In the genomic region with DNA sequence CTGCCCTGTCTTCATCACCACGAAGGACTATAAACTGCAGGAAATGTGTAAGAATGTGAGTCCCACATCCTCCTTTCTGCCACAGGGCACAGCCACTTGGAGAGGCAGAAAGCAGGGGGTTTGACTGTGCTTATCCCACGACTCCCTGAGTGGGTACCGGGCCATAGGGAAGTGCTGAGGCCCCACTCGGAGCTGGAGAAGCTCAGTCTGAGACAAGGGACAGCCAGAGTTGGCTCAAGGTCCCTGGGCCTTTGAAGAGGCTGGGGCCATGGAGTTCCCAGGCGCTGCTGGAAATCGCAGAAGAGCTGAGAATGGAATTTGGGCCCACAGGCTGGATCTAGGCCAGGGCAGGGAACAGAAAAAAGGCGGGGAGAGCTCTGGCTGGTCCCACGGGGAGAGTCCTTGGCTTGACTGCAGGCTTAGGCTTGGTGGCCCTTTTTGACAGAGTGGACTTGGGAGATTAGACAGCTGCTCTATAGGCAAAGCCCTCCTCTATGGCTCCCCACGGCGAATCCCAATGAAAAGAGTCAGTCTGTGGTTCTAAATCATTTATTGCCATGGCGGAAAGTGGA, we compare ENCODE assay signal across 16 mouse cellular contexts. TPM values are rescaled to one million over a fixed set of nuclear protein-coding genes. Genes with fewer than 3 reads are reported as not detected.
DNase-seq lines count a peak whose midpoint lies in the region; ATAC-seq and TF ChIP-seq lines count a peak whose summit lies in the region.
"Had no signal": no experiment of that assay in that cellular context is flagged by ENCODE, and none has a peak within 500 bp of the region (broad histone marks: within the 10 kb centered on the region; RNA-seq: fewer than 3 reads in every experiment).

No protein-coding gene starts in this region.

- intact Hi-C loops in gastrocnemius, postnatal 14 days (cut with DNase I; ENCODE audit: low total_unique reads) = no loop called here
- intact Hi-C loops in left cerebral cortex, adult 2 months (cut with DNase I) = no loop called here

- H3K27ac ChIP-seq in kidney, embryonic 14.5 days (ENCODE audit: low read depth, low read length) = no peak overlapping the region
- H3K27ac ChIP-seq in kidney, embryonic 15.5 days = no peak overlapping the region
- no peak overlapping the region for H3K27ac ChIP-seq in left cerebral cortex, adult 2 months
- H3K27ac ChIP-seq: hindbrain, embryonic 15.5 days; liver, embryonic 15.5 days; midbrain, embryonic 13.5 days; neural tube, embryonic 12.5 days had no signal

- no peaks in the 10 kb centered on the region for H3K4me1 ChIP-seq in kidney, embryonic 14.5 days (ENCODE audit: control insufficient read depth, insufficient read depth, low read length)
- H3K4me1 ChIP-seq in kidney, embryonic 15.5 days = no peaks in the 10 kb centered on the region
- H3K4me1 ChIP-seq: hindbrain, embryonic 15.5 days; liver, embryonic 15.5 days; midbrain, embryonic 13.5 days; neural tube, embryonic 12.5 days had no signal

- ATAC-seq in kidney, embryonic 14.5 days (ENCODE audit: low FRiP score, low TSS enrichment) = 0 out of 2 replicates have a peak, but pooled peaks have one; percentile 49
- no peak for ATAC-seq in kidney, embryonic 15.5 days (replicated peaks; ENCODE audit: low FRiP score)
- ATAC-seq: midbrain, embryonic 13.5 days had no signal

- H3K36me3 ChIP-seq in kidney, embryonic 14.5 days (ENCODE audit: control insufficient read depth, insufficient read depth, low read length) = no peaks in the 10 kb centered on the region
- no peaks in the 10 kb centered on the region for H3K36me3 ChIP-seq in kidney, embryonic 15.5 days
- H3K36me3 ChIP-seq: hindbrain, embryonic 15.5 days; liver, embryonic 15.5 days; midbrain, embryonic 13.5 days; neural tube, embryonic 12.5 days had no signal

- no peak overlapping the region for H3K4me3 ChIP-seq in kidney, embryonic 14.5 days (ENCODE audit: low read length)
- no peak overlapping the region for H3K4me3 ChIP-seq in kidney, embryonic 15.5 days (replicated peaks)
- H3K4me3 ChIP-seq in left cerebral cortex, adult 2 months = no peak overlapping the region
- H3K4me3 ChIP-seq: hindbrain, embryonic 15.5 days; liver, embryonic 15.5 days; midbrain, embryonic 13.5 days; neural tube, embryonic 12.5 days had no signal

- H3K9me3 ChIP-seq in kidney, embryonic 14.5 days (ENCODE audit: control insufficient read depth, low read length) = no peaks in the 10 kb centered on the region
- H3K9me3 ChIP-seq in kidney, embryonic 15.5 days (replicated peaks) = no peaks in the 10 kb centered on the region
- H3K9me3 ChIP-seq: hindbrain, embryonic 15.5 days; liver, embryonic 15.5 days; midbrain, embryonic 13.5 days; neural tube, embryonic 12.5 days had no signal

- DNase-seq in ovary, adult 18-20 months (ENCODE audit: low spot score) = peak; percentile 6
- DNase-seq in ovary, postnatal 10 days (ENCODE audit: low spot score) = no peak
- DNase-seq in gastrocnemius, postnatal 14 days = peak; percentile 9
- peak; percentile 20 to 59 for DNase-seq in lung, postnatal 4 days
- DNase-seq in spleen, adult 18-20 months = no peak
- no peak for DNase-seq in left cerebral cortex, adult 2 months (ENCODE audit: extremely low spot score in 1 of 2, low spot score in 2 of 2)
- DNase-seq: cerebellum, adult 11-12 months; right cerebral cortex, postnatal 14 days; thymus, postnatal 4 days had no signal

- no peak overlapping the region for H3K4me2 ChIP-seq in kidney, embryonic 14.5 days (replicated peaks; ENCODE audit: low read depth, low read length)
- H3K4me2 ChIP-seq in kidney, embryonic 15.5 days = no peak overlapping the region
- H3K4me2 ChIP-seq: hindbrain, embryonic 15.5 days; liver, embryonic 15.5 days; midbrain, embryonic 13.5 days; neural tube, embryonic 12.5 days had no signal

- no peaks in the 10 kb centered on the region for H3K27me3 ChIP-seq in kidney, embryonic 14.5 days (ENCODE audit: control insufficient read depth, insufficient read depth, low read length)
- H3K27me3 ChIP-seq in kidney, embryonic 15.5 days = no peaks in the 10 kb centered on the region
- H3K27me3 ChIP-seq: hindbrain, embryonic 15.5 days; liver, embryonic 15.5 days; midbrain, embryonic 13.5 days; neural tube, embryonic 12.5 days had no signal

- WGBS in kidney, embryonic 14.5 days = 85% methylated on average over 11 of the region's 11 CpGs
- WGBS in kidney, embryonic 15.5 days = 77% methylated on average over 11 of the region's 11 CpGs

- H3K9ac ChIP-seq in kidney, embryonic 14.5 days (ENCODE audit: low read depth, low read length) = no peak overlapping the region
- H3K9ac ChIP-seq in kidney, embryonic 15.5 days = no peak overlapping the region
- H3K9ac ChIP-seq: hindbrain, embryonic 15.5 days; liver, embryonic 15.5 days; midbrain, embryonic 13.5 days; neural tube, embryonic 12.5 days had no signal

- no peak for TF ChIP-seq CTCF in left cerebral cortex, adult 2 months (IDR thresholded peaks at IDR 0.05)

RNA-seq across cellular contexts. Expression of a gene that starts 14.0 kb away (rescaled TPM):
- polyA plus RNA-seq in kidney, embryonic 14.5 days (2014; fragmentation: Nextera tagmentation; extraction: Ambion mirVana) = not detected in 2 replicates
- 0.08 and 0.10 TPM in 2 replicates for polyA plus RNA-seq in kidney, embryonic 15.5 days (2015; fragmentation: Nextera tagmentation; extraction: Ambion mirVana)
- not detected for total RNA-seq in gastrocnemius, postnatal 14 days (2021)
- total RNA-seq in left cerebral cortex, adult 2 months (2021) = not detected
- polyA plus RNA-seq: hindbrain, embryonic 15.5 days; large intestine, adult 2 months; liver, embryonic 15.5 days; midbrain, embryonic 13.5 days; neural tube, embryonic 12.5 days had no signal

RNA-seq across cellular contexts. Expression of a gene that starts 19.7 kb away (rescaled TPM):
- polyA plus RNA-seq in kidney, embryonic 14.5 days (2014; fragmentation: Nextera tagmentation; extraction: Ambion mirVana) = 3.4 and 5.7 TPM in 2 replicates
- 3.0 and 3.4 TPM in 2 replicates for polyA plus RNA-seq in kidney, embryonic 15.5 days (2015; fragmentation: Nextera tagmentation; extraction: Ambion mirVana)
- 1 to 10 TPM; 3.0 to 4.5 TPM for total RNA-seq in gastrocnemius, postnatal 14 days (2021)
- total RNA-seq in left cerebral cortex, adult 2 months (2021) = 10 to 100 TPM in 1 of 2 experiments, 1 to 10 TPM in 1; 10.0 to 10.1 TPM

RNA-seq across cellular contexts. Expression of a gene that starts 19.8 kb away (rescaled TPM):
- polyA plus RNA-seq in kidney, embryonic 14.5 days (2014; fragmentation: Nextera tagmentation; extraction: Ambion mirVana) = 8.6 and 9.0 TPM in 2 replicates
- polyA plus RNA-seq in kidney, embryonic 15.5 days (2015; fragmentation: Nextera tagmentation; extraction: Ambion mirVana) = 8.1 and 9.6 TPM in 2 replicates
- 1 to 10 TPM; 6.8 to 8.5 TPM for total RNA-seq in gastrocnemius, postnatal 14 days (2021)
- 1 to 10 TPM; 6.1 to 6.6 TPM for total RNA-seq in left cerebral cortex, adult 2 months (2021)

Comparison
In these comparisons a context has a peak if more than half of its experiments do, and no peak if none do; other contexts are left out.
1. DNase-seq: peak in ovary, adult 18-20 months (single experiment), gastrocnemius, postnatal 14 days (single experiment) and lung, postnatal 4 days (2 of 2); none in ovary, postnatal 10 days (single experiment), spleen, adult 18-20 months (0 of 2) and left cerebral cortex, adult 2 months (0 of 2).